Mouse (Mus musculus): ENCODE data around the gene Dctpp1. TPM values are rescaled to one million over a fixed set of nuclear protein-coding genes. Genes with fewer than 3 reads are reported as not detected.

Gene Dctpp1
- polyA plus RNA-seq, 1 experiment from 2014 or later, result 254 TPM

GRCm38 (mm10) chr7:127217475-127217874 lies 43.0 kb downstream of the Dctpp1 start:
- Histone ChIP-seq H3K27ac (ENCODE audit: low read depth, low read length) (no peak overlapping the region), H3K9ac (ENCODE audit: low read length) (no peak overlapping the region), H3K36me3 (ENCODE audit: control insufficient read depth, insufficient read depth, low read length) (no peaks in the 10 kb centered on the region), H3K4me1 (ENCODE audit: control insufficient read depth, insufficient read depth, low read length) (peaks cover 4% of the 10 kb centered on the region; the same call in 1 of the 2 replicates), H3K9me3 (ENCODE audit: control insufficient read depth, low read length) (no peaks in the 10 kb centered on the region), H3K4me2 (no peak overlapping the region), H3K4me3 (ENCODE audit: low read depth, low read length) (no peak overlapping the region), H3K27me3 (ENCODE audit: control insufficient read depth, insufficient read depth, low read length) (peaks cover 14% of the 10 kb centered on the region; the same call in 1 of the 2 replicates)
- 89% methylated on average over 6 of the region's 6 CpGs for WGBS
- DNase-seq (ENCODE audit: low spot score, missing footprints) (no peak), ATAC-seq (ENCODE audit: low FRiP score) (no peak)

- Histone ChIP-seq H3K9ac (ENCODE audit: low read length) (no peak overlapping the region), H3K9me3 (ENCODE audit: control insufficient read depth, low read length) (no peaks in the 10 kb centered on the region), H3K36me3 (ENCODE audit: control insufficient read depth, insufficient read depth, low read length) (no peaks in the 10 kb centered on the region), H3K4me2 (no peak overlapping the region), H3K27me3 (ENCODE audit: control insufficient read depth, insufficient read depth, low read length) (peaks cover 14% of the 10 kb centered on the region; the same call in 1 of the 2 replicates), H3K27ac (ENCODE audit: low read depth, low read length) (no peak overlapping the region), H3K4me3 (ENCODE audit: low read depth, low read length) (no peak overlapping the region), H3K4me1 (ENCODE audit: control insufficient read depth, insufficient read depth, low read length) (peaks cover 4% of the 10 kb centered on the region; the same call in 1 of the 2 replicates)
- 84% methylated on average over 5 of the region's 5 CpGs for WGBS
- ATAC-seq (ENCODE audit: low FRiP score), result no peak
- no peak for DNase-seq (ENCODE audit: low spot score, missing footprints)
These were observed 44.2 kb downstream of the Dctpp1 start for GRCm38 (mm10) chr7:127216307-127216706.

- 0 out of 2 replicates have a peak overlapping the region, but pooled peaks have one; percentile 13 for H3K4me3 ChIP-seq (ENCODE audit: low read depth, low read length)
- DNase-seq (ENCODE audit: low spot score, missing footprints) (peak; percentile 94), ATAC-seq (ENCODE audit: low FRiP score) (peak; percentile 16; the same call in 1 of the 2 replicates)
- peak overlapping the region; percentile 26 for H3K4me2 ChIP-seq
- WGBS, result 25% methylated on average over 33 of the region's 33 CpGs
- H3K9me3 ChIP-seq (ENCODE audit: control insufficient read depth, low read length), result no peaks in the 10 kb centered on the region
- H3K27me3 ChIP-seq (ENCODE audit: control insufficient read depth, insufficient read depth, low read length), result peaks cover 14% of the 10 kb centered on the region; the same call in 1 of the 2 replicates
- no peak overlapping the region for H3K27ac ChIP-seq (ENCODE audit: low read depth, low read length)
- no peaks in the 10 kb centered on the region for H3K36me3 ChIP-seq (ENCODE audit: control insufficient read depth, insufficient read depth, low read length)
- peak overlapping the region; percentile 36 for H3K9ac ChIP-seq (ENCODE audit: low read length)
- H3K4me1 ChIP-seq (ENCODE audit: control insufficient read depth, insufficient read depth, low read length), result peaks cover 4% of the 10 kb centered on the region; the same call in 1 of the 2 replicates
These were observed 45.3 kb downstream of the Dctpp1 start for GRCm38 (mm10) chr7:127214981-127215871.

- ATAC-seq (ENCODE audit: low FRiP score), result no peak
- Histone ChIP-seq H3K9ac (ENCODE audit: low read length) (0 out of 2 replicates have a peak overlapping the region, but pooled peaks have one; percentile 11), H3K4me3 (ENCODE audit: low read depth, low read length) (no peak overlapping the region)
These were observed 46.0 kb downstream of the Dctpp1 start for GRCm38 (mm10) chr7:127214521-127214920.

GRCm38 (mm10) chr7:127213930-127214329 lies 46.6 kb downstream of the Dctpp1 start:
- Histone ChIP-seq H3K27ac (ENCODE audit: low read depth, low read length) (no peak overlapping the region), H3K9ac (ENCODE audit: low read length) (no peak overlapping the region), H3K27me3 (ENCODE audit: control insufficient read depth, insufficient read depth, low read length) (peaks cover 14% of the 10 kb centered on the region; the same call in 1 of the 2 replicates), H3K36me3 (ENCODE audit: control insufficient read depth, insufficient read depth, low read length) (no peaks in the 10 kb centered on the region), H3K4me1 (ENCODE audit: control insufficient read depth, insufficient read depth, low read length) (peaks cover 4% of the 10 kb centered on the region; the same call in 1 of the 2 replicates), H3K9me3 (ENCODE audit: control insufficient read depth, low read length) (no peaks in the 10 kb centered on the region), H3K4me3 (ENCODE audit: low read depth, low read length) (no peak overlapping the region), H3K4me2 (no peak overlapping the region)
- WGBS, result 46% methylated on average over 12 of the region's 12 CpGs
- DNase-seq (ENCODE audit: low spot score, missing footprints) (no peak), ATAC-seq (ENCODE audit: low FRiP score) (no peak)

More at GRCm38 (mm10) chr7:127214521-127214920, 46.0 kb downstream of the Dctpp1 start:
- no peak overlapping the region for H3K27ac ChIP-seq (ENCODE audit: low read depth, low read length)
- H3K27me3 ChIP-seq (ENCODE audit: control insufficient read depth, insufficient read depth, low read length), result peaks cover 14% of the 10 kb centered on the region; the same call in 1 of the 2 replicates
- DNase-seq (ENCODE audit: low spot score, missing footprints), result no peak
- no peaks in the 10 kb centered on the region for H3K36me3 ChIP-seq (ENCODE audit: control insufficient read depth, insufficient read depth, low read length)
- H3K9me3 ChIP-seq (ENCODE audit: control insufficient read depth, low read length), result no peaks in the 10 kb centered on the region
- H3K4me1 ChIP-seq (ENCODE audit: control insufficient read depth, insufficient read depth, low read length), result peaks cover 4% of the 10 kb centered on the region; the same call in 1 of the 2 replicates
- peak overlapping the region; percentile 26 for H3K4me2 ChIP-seq
- WGBS, result 37% methylated on average over 21 of the region's 21 CpGs

GRCm38 (mm10) chr7:127213485-127213884 lies 47.0 kb downstream of the Dctpp1 start:
- H3K4me2 ChIP-seq, result no peak overlapping the region
- 34% methylated on average over 7 of the region's 7 CpGs for WGBS
- ATAC-seq (ENCODE audit: low FRiP score) (no peak), DNase-seq (ENCODE audit: low spot score, missing footprints) (no peak)
- H3K9ac ChIP-seq (ENCODE audit: low read length), result no peak overlapping the region
- no peaks in the 10 kb centered on the region for H3K36me3 ChIP-seq (ENCODE audit: control insufficient read depth, insufficient read depth, low read length)
- H3K4me1 ChIP-seq (ENCODE audit: control insufficient read depth, insufficient read depth, low read length), result peaks cover 4% of the 10 kb centered on the region; the same call in 1 of the 2 replicates
- no peak overlapping the region for H3K27ac ChIP-seq (ENCODE audit: low read depth, low read length)
- no peak overlapping the region for H3K4me3 ChIP-seq (ENCODE audit: low read depth, low read length)
- H3K27me3 ChIP-seq (ENCODE audit: control insufficient read depth, insufficient read depth, low read length), result peaks cover 14% of the 10 kb centered on the region; the same call in 1 of the 2 replicates
- no peaks in the 10 kb centered on the region for H3K9me3 ChIP-seq (ENCODE audit: control insufficient read depth, low read length)

GRCm38 (mm10) chr7:127212432-127213250 lies 47.9 kb downstream of the Dctpp1 start:
- H3K4me3 ChIP-seq (ENCODE audit: low read depth, low read length), result no peak overlapping the region
- H3K27ac ChIP-seq (ENCODE audit: low read depth, low read length), result no peak overlapping the region
- H3K9ac ChIP-seq (ENCODE audit: low read length), result no peak overlapping the region
- DNase-seq (ENCODE audit: low spot score, missing footprints) (no peak), ATAC-seq (ENCODE audit: low FRiP score) (no peak)
- H3K9me3 ChIP-seq (ENCODE audit: control insufficient read depth, low read length), result no peaks in the 10 kb centered on the region
- H3K4me1 ChIP-seq (ENCODE audit: control insufficient read depth, insufficient read depth, low read length), result peaks cover 4% of the 10 kb centered on the region; the same call in 1 of the 2 replicates
- peaks cover 14% of the 10 kb centered on the region; the same call in 1 of the 2 replicates for H3K27me3 ChIP-seq (ENCODE audit: control insufficient read depth, insufficient read depth, low read length)
- 90% methylated on average over 12 of the region's 12 CpGs for WGBS
- H3K4me2 ChIP-seq, result no peak overlapping the region
- H3K36me3 ChIP-seq (ENCODE audit: control insufficient read depth, insufficient read depth, low read length), result no peaks in the 10 kb centered on the region

GRCm38 (mm10) chr7:127211014-127211745 lies 49.3 kb downstream of the Dctpp1 start:
- WGBS, result 67% methylated on average over 5 of the region's 5 CpGs
- Histone ChIP-seq H3K9me3 (ENCODE audit: control insufficient read depth, low read length) (no peaks in the 10 kb centered on the region), H3K4me2 (no peak overlapping the region), H3K36me3 (ENCODE audit: control insufficient read depth, insufficient read depth, low read length) (no peaks in the 10 kb centered on the region), H3K27me3 (ENCODE audit: control insufficient read depth, insufficient read depth, low read length) (peaks cover 14% of the 10 kb centered on the region; the same call in 1 of the 2 replicates), H3K4me3 (ENCODE audit: low read depth, low read length) (no peak overlapping the region), H3K9ac (ENCODE audit: low read length) (no peak overlapping the region), H3K27ac (ENCODE audit: low read depth, low read length) (no peak overlapping the region), H3K4me1 (ENCODE audit: control insufficient read depth, insufficient read depth, low read length) (peaks cover 14% of the 10 kb centered on the region)
- no peak for ATAC-seq (ENCODE audit: low FRiP score)
- no peak for DNase-seq (ENCODE audit: low spot score, missing footprints)

Data from midbrain, embryonic 11.5 days (tissue).